In the genomic region with DNA sequence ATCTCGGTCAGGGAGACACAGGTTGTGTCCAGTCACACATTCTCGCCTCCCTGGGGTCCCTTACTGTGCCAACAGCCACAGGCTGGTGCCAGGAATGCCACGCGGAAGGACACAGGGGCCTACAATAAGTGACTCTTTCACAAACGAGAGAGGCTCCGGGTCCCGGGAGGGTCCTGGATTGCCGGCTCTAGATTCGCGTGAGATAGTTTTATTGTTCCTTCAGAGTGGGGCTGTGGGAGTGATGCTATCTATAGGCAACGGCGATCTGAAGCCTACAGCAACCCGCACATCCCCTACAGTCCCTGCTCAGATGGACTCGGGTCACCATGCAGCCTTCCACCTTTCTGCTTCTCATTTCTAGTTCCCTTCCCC, we compare ENCODE assay signal across 8 mouse cellular contexts. TPM values are rescaled to one million over a fixed set of nuclear protein-coding genes. Genes with fewer than 3 reads are reported as not detected.
DNase-seq lines count a peak whose midpoint lies in the region; ATAC-seq and TF ChIP-seq lines count a peak whose summit lies in the region.

No protein-coding gene starts in this region.

- H3K9me3 ChIP-seq in forebrain, embryonic 15.5 days = no peaks in the 10 kb centered on the region
- H3K9me3 ChIP-seq in intestine, embryonic 14.5 days (ENCODE audit: control insufficient read depth, low read length) = no peaks in the 10 kb centered on the region
- no peaks in the 10 kb centered on the region for H3K9me3 ChIP-seq in lung, postnatal 0 days (ENCODE audit: low read length)
- H3K9me3 ChIP-seq in stomach, embryonic 15.5 days = no peaks in the 10 kb centered on the region

- peaks cover 28% of the 10 kb centered on the region for H3K4me1 ChIP-seq in forebrain, embryonic 15.5 days
- H3K4me1 ChIP-seq in intestine, embryonic 14.5 days (replicated peaks; ENCODE audit: control insufficient read depth, insufficient read depth, low read length) = 0 out of 2 replicates have a peak, but pooled peaks cover 4% of the 10 kb centered on the region
- no peaks in the 10 kb centered on the region for H3K4me1 ChIP-seq in lung, postnatal 0 days (ENCODE audit: insufficient read depth, low read depth, low read length)
- no peaks in the 10 kb centered on the region for H3K4me1 ChIP-seq in stomach, embryonic 15.5 days

- WGBS in forebrain, embryonic 15.5 days = under 1% methylated on average over 14 of the region's 14 CpGs
- WGBS in intestine, embryonic 14.5 days = 2% methylated on average over 14 of the region's 14 CpGs
- WGBS in lung, postnatal 0 days = 0% methylated on average over 14 of the region's 14 CpGs
- WGBS in stomach, embryonic 15.5 days = 3% methylated on average over 14 of the region's 14 CpGs

- H3K27me3 ChIP-seq in forebrain, embryonic 15.5 days = no peaks in the 10 kb centered on the region
- H3K27me3 ChIP-seq in intestine, embryonic 14.5 days (replicated peaks; ENCODE audit: control insufficient read depth, insufficient read depth, low read length) = no peaks in the 10 kb centered on the region
- H3K27me3 ChIP-seq in lung, postnatal 0 days (replicated peaks; ENCODE audit: insufficient read depth, low read length) = no peaks in the 10 kb centered on the region
- H3K27me3 ChIP-seq in stomach, embryonic 15.5 days (replicated peaks) = no peaks in the 10 kb centered on the region

- peak; percentile 66 for DNase-seq in embryo, embryonic 11 days
- DNase-seq in embryo, embryonic 9.5 days (ENCODE audit: extremely low spot score) = no peak
- DNase-seq in urinary bladder, adult 2 months (ENCODE audit: low spot score) = peak; percentile 43
- DNase-seq in urinary bladder, postnatal 4 days (ENCODE audit: low spot score in 2 of 2) = no peak
- no peak for DNase-seq in intestine, embryonic 14.5 days (ENCODE audit: low spot score)
- no peak for DNase-seq in lung, postnatal 0 days (ENCODE audit: low spot score)

- H3K27ac ChIP-seq in forebrain, embryonic 15.5 days (replicated peaks) = peak overlapping the region; percentile 99
- H3K27ac ChIP-seq in intestine, embryonic 14.5 days (ENCODE audit: low read depth) = peak overlapping the region; percentile 99
- peak overlapping the region; percentile 99 for H3K27ac ChIP-seq in lung, postnatal 0 days (ENCODE audit: low read length)
- peak overlapping the region; percentile 98 for H3K27ac ChIP-seq in stomach, embryonic 15.5 days

- H3K9ac ChIP-seq in forebrain, embryonic 15.5 days (replicated peaks) = peak overlapping the region; percentile 100
- peak overlapping the region; percentile 99 for H3K9ac ChIP-seq in intestine, embryonic 14.5 days (ENCODE audit: low read length)
- peak overlapping the region; percentile 99 for H3K9ac ChIP-seq in lung, postnatal 0 days (replicated peaks; ENCODE audit: low read depth)
- no peak overlapping the region; the same call in 1 of the 2 replicates for H3K9ac ChIP-seq in stomach, embryonic 15.5 days

- TF ChIP-seq CTCF in lung, postnatal 0 days (IDR thresholded peaks at IDR 0.05) = no peak

- ATAC-seq in forebrain, embryonic 15.5 days (replicated peaks) = no peak; the same call in 1 of the 2 replicates
- no peak for ATAC-seq in intestine, embryonic 14.5 days (replicated peaks; ENCODE audit: low FRiP score, low TSS enrichment, low read depth)
- ATAC-seq in lung, postnatal 0 days = no peak
- ATAC-seq in stomach, embryonic 15.5 days (ENCODE audit: insufficient read depth, low FRiP score, low read depth) = no peak

- H3K36me3 ChIP-seq in forebrain, embryonic 15.5 days = 0 out of 2 replicates have a peak, but pooled peaks cover 6% of the 10 kb centered on the region
- peaks cover 16% of the 10 kb centered on the region for H3K36me3 ChIP-seq in intestine, embryonic 14.5 days (ENCODE audit: control insufficient read depth, insufficient read depth, low read length)
- H3K36me3 ChIP-seq in lung, postnatal 0 days (ENCODE audit: insufficient read depth, low read length) = peaks cover under 1% of the 10 kb centered on the region; the same call in 1 of the 2 replicates
- H3K36me3 ChIP-seq in stomach, embryonic 15.5 days = no peaks in the 10 kb centered on the region

- peak overlapping the region; percentile 74 for H3K4me2 ChIP-seq in forebrain, embryonic 15.5 days (replicated peaks)
- peak overlapping the region; percentile 67 for H3K4me2 ChIP-seq in intestine, embryonic 14.5 days (ENCODE audit: low read length)
- H3K4me2 ChIP-seq in lung, postnatal 0 days (replicated peaks; ENCODE audit: low read depth, low read length) = peak overlapping the region; percentile 68
- peak overlapping the region; percentile 64 for H3K4me2 ChIP-seq in stomach, embryonic 15.5 days

- H3K4me3 ChIP-seq in forebrain, embryonic 15.5 days = peak overlapping the region; percentile 97
- H3K4me3 ChIP-seq in intestine, embryonic 14.5 days (ENCODE audit: low read depth, low read length) = peak overlapping the region; percentile 74
- peak overlapping the region; percentile 91 for H3K4me3 ChIP-seq in lung, postnatal 0 days (ENCODE audit: low read depth, low read length)
- peak overlapping the region; percentile 85 for H3K4me3 ChIP-seq in stomach, embryonic 15.5 days (replicated peaks)

- no peak for TF ChIP-seq EP300 in lung, postnatal 0 days (IDR thresholded peaks at IDR 0.05)

RNA-seq across cellular contexts. Expression of a gene that starts 0.7 kb away (rescaled TPM):
- 61.9 and 98.8 TPM in 2 replicates for polyA plus RNA-seq in urinary bladder, adult 2 months (2012; rRNA removed)
- polyA plus RNA-seq in forebrain, embryonic 15.5 days (2015; fragmentation: Nextera tagmentation; extraction: Ambion mirVana) = 124 and 127 TPM in 2 replicates
- 140 and 170 TPM in 2 replicates for polyA plus RNA-seq in intestine, embryonic 14.5 days (2014; fragmentation: Nextera tagmentation; extraction: Ambion mirVana)
- polyA plus RNA-seq in lung, postnatal 0 days (2015; fragmentation: Nextera tagmentation; extraction: Ambion mirVana) = 81.8 and 85.2 TPM in 2 replicates
- 112 and 125 TPM in 2 replicates for polyA plus RNA-seq in stomach, embryonic 15.5 days (2015; fragmentation: Nextera tagmentation; extraction: Ambion mirVana)

Comparison
In these comparisons a context has a peak if more than half of its experiments do, and no peak if none do; other contexts are left out.
1. DNase-seq: peak in embryo, embryonic 11 days (single experiment) and urinary bladder, adult 2 months (single experiment); none in embryo, embryonic 9.5 days (single experiment), urinary bladder, postnatal 4 days (0 of 2), intestine, embryonic 14.5 days (single experiment) and lung, postnatal 0 days (single experiment).
2. Peak in every context shown above with its lines, with median percentiles within 50 percentile points of each other: H3K27ac ChIP-seq, H3K4me2 ChIP-seq and H3K4me3 ChIP-seq.